Mouse (Mus musculus): ENCODE data around the gene Pls1. TPM values are rescaled to one million over a fixed set of nuclear protein-coding genes. Genes with fewer than 3 reads are reported as not detected.

Pls1 gene
- polyA plus RNA-seq, 1 experiment from 2014 or later, result 2.9 TPM

- peak overlapping the region; percentile 88 for H3K4me2 ChIP-seq (ENCODE audit: low read length)
- peaks cover 6% of the 10 kb centered on the region; the same call in 1 of the 2 replicates for H3K4me1 ChIP-seq (ENCODE audit: control insufficient read depth, insufficient read depth, low read depth, low read length)
- H3K27ac ChIP-seq (ENCODE audit: low read depth, low read length), result no peak overlapping the region
- 77% methylated on average over 4 of the region's 4 CpGs for WGBS
- H3K27me3 ChIP-seq (replicated peaks; ENCODE audit: control insufficient read depth, insufficient read depth, low read length), result peaks cover 11% of the 10 kb centered on the region
- H3K9me3 ChIP-seq (ENCODE audit: control insufficient read depth, low read length), result no peaks in the 10 kb centered on the region
- H3K4me3 ChIP-seq (ENCODE audit: low read length), result no peak overlapping the region; the same call in 1 of the 2 replicates
- ATAC-seq, result no peak
- H3K9ac ChIP-seq (ENCODE audit: low read depth, low read length), result no peak overlapping the region
- no peaks in the 10 kb centered on the region for H3K36me3 ChIP-seq (ENCODE audit: control insufficient read depth, insufficient read depth, low read length)
These were observed 600 bp upstream of the Pls1 start for GRCm38 (mm10) chr9:95845711-95846110.

- ATAC-seq, result no peak
- WGBS, result 87% methylated on average over 3 of the region's 3 CpGs
These were observed 5.7 kb downstream of the Pls1 start for GRCm38 (mm10) chr9:95839424-95839823.

GRCm38 (mm10) chr9:95835741-95836140 is 9.4 kb downstream of the Pls1 start:
- Histone ChIP-seq H3K9ac (ENCODE audit: low read depth, low read length) (no peak overlapping the region), H3K27ac (ENCODE audit: low read depth, low read length) (no peak overlapping the region), H3K4me1 (ENCODE audit: control insufficient read depth, insufficient read depth, low read depth, low read length) (no peaks in the 10 kb centered on the region), H3K4me2 (ENCODE audit: low read length) (no peak overlapping the region), H3K27me3 (replicated peaks; ENCODE audit: control insufficient read depth, insufficient read depth, low read length) (no peaks in the 10 kb centered on the region), H3K4me3 (ENCODE audit: low read length) (no peak overlapping the region), H3K36me3 (ENCODE audit: control insufficient read depth, insufficient read depth, low read length) (no peaks in the 10 kb centered on the region), H3K9me3 (ENCODE audit: control insufficient read depth, low read length) (no peaks in the 10 kb centered on the region)
- ATAC-seq, result no peak
- WGBS, result 93% methylated on average over 10 of the region's 10 CpGs

More at GRCm38 (mm10) chr9:95839424-95839823, 5.7 kb downstream of the Pls1 start:
- Histone ChIP-seq H3K4me1 (ENCODE audit: control insufficient read depth, insufficient read depth, low read depth, low read length) (no peaks in the 10 kb centered on the region), H3K4me3 (ENCODE audit: low read length) (no peak overlapping the region), H3K9ac (ENCODE audit: low read depth, low read length) (no peak overlapping the region), H3K36me3 (ENCODE audit: control insufficient read depth, insufficient read depth, low read length) (no peaks in the 10 kb centered on the region), H3K9me3 (ENCODE audit: control insufficient read depth, low read length) (no peaks in the 10 kb centered on the region), H3K4me2 (ENCODE audit: low read length) (no peak overlapping the region), H3K27me3 (replicated peaks; ENCODE audit: control insufficient read depth, insufficient read depth, low read length) (peaks cover 11% of the 10 kb centered on the region), H3K27ac (ENCODE audit: low read depth, low read length) (no peak overlapping the region)

GRCm38 (mm10) chr9:95834799-95835198 is 10.3 kb downstream of the Pls1 start:
- H3K9me3 ChIP-seq (ENCODE audit: control insufficient read depth, low read length), result no peaks in the 10 kb centered on the region
- no peak overlapping the region for H3K4me3 ChIP-seq (ENCODE audit: low read length)
- H3K27me3 ChIP-seq (replicated peaks; ENCODE audit: control insufficient read depth, insufficient read depth, low read length), result no peaks in the 10 kb centered on the region
- H3K27ac ChIP-seq (ENCODE audit: low read depth, low read length), result no peak overlapping the region
- ATAC-seq, result no peak
- no peak overlapping the region for H3K9ac ChIP-seq (ENCODE audit: low read depth, low read length)
- no peaks in the 10 kb centered on the region for H3K4me1 ChIP-seq (ENCODE audit: control insufficient read depth, insufficient read depth, low read depth, low read length)
- no peak overlapping the region for H3K4me2 ChIP-seq (ENCODE audit: low read length)
- no peaks in the 10 kb centered on the region for H3K36me3 ChIP-seq (ENCODE audit: control insufficient read depth, insufficient read depth, low read length)
- 70% methylated on average over 3 of the region's 3 CpGs for WGBS

- H3K27me3 ChIP-seq (replicated peaks; ENCODE audit: control insufficient read depth, insufficient read depth, low read length), result no peaks in the 10 kb centered on the region
- 92% methylated on average over 3 of the region's 3 CpGs for WGBS
- no peak overlapping the region for H3K4me3 ChIP-seq (ENCODE audit: low read length)
- H3K36me3 ChIP-seq (ENCODE audit: control insufficient read depth, insufficient read depth, low read length), result no peaks in the 10 kb centered on the region
- no peak overlapping the region for H3K9ac ChIP-seq (ENCODE audit: low read depth, low read length)
- no peaks in the 10 kb centered on the region for H3K4me1 ChIP-seq (ENCODE audit: control insufficient read depth, insufficient read depth, low read depth, low read length)
- no peaks in the 10 kb centered on the region for H3K9me3 ChIP-seq (ENCODE audit: control insufficient read depth, low read length)
- H3K4me2 ChIP-seq (ENCODE audit: low read length), result no peak overlapping the region
- no peak for ATAC-seq
- no peak overlapping the region for H3K27ac ChIP-seq (ENCODE audit: low read depth, low read length)
These were observed 12.4 kb downstream of the Pls1 start for GRCm38 (mm10) chr9:95832758-95833157.

- ATAC-seq, result no peak
- Histone ChIP-seq H3K27ac (ENCODE audit: low read depth, low read length) (no peak overlapping the region), H3K4me1 (ENCODE audit: control insufficient read depth, insufficient read depth, low read depth, low read length) (no peaks in the 10 kb centered on the region), H3K36me3 (ENCODE audit: control insufficient read depth, insufficient read depth, low read length) (no peaks in the 10 kb centered on the region), H3K27me3 (replicated peaks; ENCODE audit: control insufficient read depth, insufficient read depth, low read length) (no peaks in the 10 kb centered on the region), H3K4me3 (ENCODE audit: low read length) (no peak overlapping the region), H3K9me3 (ENCODE audit: control insufficient read depth, low read length) (no peaks in the 10 kb centered on the region), H3K9ac (ENCODE audit: low read depth, low read length) (no peak overlapping the region), H3K4me2 (ENCODE audit: low read length) (no peak overlapping the region)
- 95% methylated on average over 5 of the region's 5 CpGs for WGBS
These were observed 17.5 kb downstream of the Pls1 start for GRCm38 (mm10) chr9:95827565-95827964.

GRCm38 (mm10) chr9:95822531-95822930 is 22.6 kb downstream of the Pls1 start:
- WGBS, result 81% methylated on average over 7 of the region's 7 CpGs
- H3K9me3 ChIP-seq (ENCODE audit: control insufficient read depth, low read length), result no peaks in the 10 kb centered on the region
- no peak overlapping the region for H3K4me3 ChIP-seq (ENCODE audit: low read length)
- H3K27ac ChIP-seq (ENCODE audit: low read depth, low read length), result no peak overlapping the region
- no peaks in the 10 kb centered on the region for H3K4me1 ChIP-seq (ENCODE audit: control insufficient read depth, insufficient read depth, low read depth, low read length)
- ATAC-seq, result no peak
- no peak overlapping the region for H3K4me2 ChIP-seq (ENCODE audit: low read length)
- no peaks in the 10 kb centered on the region for H3K36me3 ChIP-seq (ENCODE audit: control insufficient read depth, insufficient read depth, low read length)
- no peak overlapping the region for H3K9ac ChIP-seq (ENCODE audit: low read depth, low read length)
- H3K27me3 ChIP-seq (replicated peaks; ENCODE audit: control insufficient read depth, insufficient read depth, low read length), result no peaks in the 10 kb centered on the region

- Histone ChIP-seq H3K27ac (ENCODE audit: low read depth, low read length) (no peak overlapping the region), H3K9me3 (ENCODE audit: control insufficient read depth, low read length) (no peaks in the 10 kb centered on the region), H3K4me3 (ENCODE audit: low read length) (no peak overlapping the region), H3K4me1 (ENCODE audit: control insufficient read depth, insufficient read depth, low read depth, low read length) (no peaks in the 10 kb centered on the region; the same call in 1 of the 2 replicates), H3K27me3 (replicated peaks; ENCODE audit: control insufficient read depth, insufficient read depth, low read length) (no peaks in the 10 kb centered on the region), H3K9ac (ENCODE audit: low read depth, low read length) (no peak overlapping the region), H3K36me3 (ENCODE audit: control insufficient read depth, insufficient read depth, low read length) (no peaks in the 10 kb centered on the region), H3K4me2 (ENCODE audit: low read length) (no peak overlapping the region)
- no peak for ATAC-seq
- WGBS, result 89% methylated on average over 4 of the region's 4 CpGs
These were observed 29.4 kb downstream of the Pls1 start for GRCm38 (mm10) chr9:95815706-95816105.

GRCm38 (mm10) chr9:95815015-95815673 is 30.0 kb downstream of the Pls1 start:
- H3K27ac ChIP-seq (ENCODE audit: low read depth, low read length), result no peak overlapping the region
- H3K4me2 ChIP-seq (ENCODE audit: low read length), result no peak overlapping the region
- no peaks in the 10 kb centered on the region for H3K27me3 ChIP-seq (replicated peaks; ENCODE audit: control insufficient read depth, insufficient read depth, low read length)
- no peak overlapping the region for H3K4me3 ChIP-seq (ENCODE audit: low read length)
- no peak for ATAC-seq
- WGBS, result 70% methylated on average over 11 of the region's 11 CpGs
- H3K9ac ChIP-seq (ENCODE audit: low read depth, low read length), result no peak overlapping the region
- H3K4me1 ChIP-seq (ENCODE audit: control insufficient read depth, insufficient read depth, low read depth, low read length), result no peaks in the 10 kb centered on the region; the same call in 1 of the 2 replicates
- H3K9me3 ChIP-seq (ENCODE audit: control insufficient read depth, low read length), result no peaks in the 10 kb centered on the region
- H3K36me3 ChIP-seq (ENCODE audit: control insufficient read depth, insufficient read depth, low read length), result no peaks in the 10 kb centered on the region

All from hindbrain, embryonic 16.5 days (tissue).